Mouse (Mus musculus): ENCODE results near the gene Scarb1. TPM values are rescaled to one million over a fixed set of nuclear protein-coding genes. Genes with fewer than 3 reads are reported as not detected.

The Scarb1 gene
- polyA plus RNA-seq, 1 experiment = 76.0 TPM

- H3K36me3 ChIP-seq (ENCODE audit: control insufficient read depth, insufficient read depth, low read length) = no peaks in the 10 kb centered on the region
- H3K27me3 ChIP-seq (ENCODE audit: control insufficient read depth, insufficient read depth, low read length) = no peaks in the 10 kb centered on the region
- H3K27ac ChIP-seq (ENCODE audit: insufficient read depth, low read length) = no peak overlapping the region
- no peaks in the 10 kb centered on the region for H3K4me1 ChIP-seq (ENCODE audit: control insufficient read depth, insufficient read depth, insufficient read length)
- no peak for DNase-seq (ENCODE audit: low read depth in 1 of 2, low spot score in 2 of 2)
- TF ChIP-seq POLR2A (IDR thresholded peaks at IDR 0.05; ENCODE audit: low read depth, low read length) (no peak), CTCF (IDR thresholded peaks at IDR 0.05; ENCODE audit: extremely low read depth, insufficient read depth, insufficient read length, insufficient replicate concordance) (no peak)
- H3K4me3 ChIP-seq (ENCODE audit: extremely low read depth, insufficient read depth, insufficient read length) = no peak overlapping the region
- WGBS = 52% methylated on average over 8 of the region's 8 CpGs
Measured at GRCm38 (mm10) chr5:125234399-125234798, 106.5 kb downstream of the Scarb1 start.

GRCm38 (mm10) chr5:125233478-125233877, 107.4 kb downstream of the Scarb1 start:
- H3K27me3 ChIP-seq (ENCODE audit: control insufficient read depth, insufficient read depth, low read length) = no peaks in the 10 kb centered on the region
- H3K27ac ChIP-seq (ENCODE audit: insufficient read depth, low read length) = no peak overlapping the region
- DNase-seq (ENCODE audit: low read depth in 1 of 2, low spot score in 2 of 2) = no peak
- H3K36me3 ChIP-seq (ENCODE audit: control insufficient read depth, insufficient read depth, low read length) = no peaks in the 10 kb centered on the region
- no peak overlapping the region for H3K4me3 ChIP-seq (ENCODE audit: extremely low read depth, insufficient read depth, insufficient read length)
- 89% methylated on average over 1 of the region's 1 CpGs for WGBS
- no peaks in the 10 kb centered on the region for H3K4me1 ChIP-seq (ENCODE audit: control insufficient read depth, insufficient read depth, insufficient read length)
- no peak for TF ChIP-seq POLR2A (IDR thresholded peaks at IDR 0.05; ENCODE audit: low read depth, low read length)
- no peak for TF ChIP-seq CTCF (IDR thresholded peaks at IDR 0.05; ENCODE audit: extremely low read depth, insufficient read depth, insufficient read length, insufficient replicate concordance)

GRCm38 (mm10) chr5:125232443-125232979, 108.4 kb downstream of the Scarb1 start:
- no peak for TF ChIP-seq CTCF (IDR thresholded peaks at IDR 0.05; ENCODE audit: extremely low read depth, insufficient read depth, insufficient read length, insufficient replicate concordance)
- H3K4me1 ChIP-seq (ENCODE audit: control insufficient read depth, insufficient read depth, insufficient read length) = no peaks in the 10 kb centered on the region
- no peak for DNase-seq (ENCODE audit: low read depth in 1 of 2, low spot score in 2 of 2)
- H3K4me3 ChIP-seq (ENCODE audit: extremely low read depth, insufficient read depth, insufficient read length) = no peak overlapping the region
- H3K27me3 ChIP-seq (ENCODE audit: control insufficient read depth, insufficient read depth, low read length) = no peaks in the 10 kb centered on the region
- WGBS = 82% methylated on average over 7 of the region's 7 CpGs
- no peaks in the 10 kb centered on the region for H3K36me3 ChIP-seq (ENCODE audit: control insufficient read depth, insufficient read depth, low read length)
- H3K27ac ChIP-seq (ENCODE audit: insufficient read depth, low read length) = no peak overlapping the region

GRCm38 (mm10) chr5:125230463-125230862, 110.4 kb downstream of the Scarb1 start:
- WGBS = 76% methylated on average over 5 of the region's 5 CpGs
- Histone ChIP-seq H3K27ac (ENCODE audit: insufficient read depth, low read length) (no peak overlapping the region), H3K27me3 (ENCODE audit: control insufficient read depth, insufficient read depth, low read length) (no peaks in the 10 kb centered on the region), H3K36me3 (ENCODE audit: control insufficient read depth, insufficient read depth, low read length) (no peaks in the 10 kb centered on the region), H3K4me1 (ENCODE audit: control insufficient read depth, insufficient read depth, insufficient read length) (no peaks in the 10 kb centered on the region; the same call in 1 of the 2 replicates), H3K4me3 (ENCODE audit: extremely low read depth, insufficient read depth, insufficient read length) (no peak overlapping the region)
- TF ChIP-seq POLR2A (IDR thresholded peaks at IDR 0.05; ENCODE audit: low read depth, low read length) = no peak
- no peak for TF ChIP-seq CTCF (IDR thresholded peaks at IDR 0.05; ENCODE audit: extremely low read depth, insufficient read depth, insufficient read length, insufficient replicate concordance)
- no peak for DNase-seq (ENCODE audit: low read depth in 1 of 2, low spot score in 2 of 2)

GRCm38 (mm10) chr5:125229097-125229496, 111.8 kb downstream of the Scarb1 start:
- Histone ChIP-seq H3K27me3 (ENCODE audit: control insufficient read depth, insufficient read depth, low read length) (no peaks in the 10 kb centered on the region), H3K4me1 (ENCODE audit: control insufficient read depth, insufficient read depth, insufficient read length) (no peaks in the 10 kb centered on the region; the same call in 1 of the 2 replicates), H3K4me3 (ENCODE audit: extremely low read depth, insufficient read depth, insufficient read length) (no peak overlapping the region), H3K36me3 (ENCODE audit: control insufficient read depth, insufficient read depth, low read length) (no peaks in the 10 kb centered on the region), H3K27ac (ENCODE audit: insufficient read depth, low read length) (no peak overlapping the region)
- TF ChIP-seq POLR2A (IDR thresholded peaks at IDR 0.05; ENCODE audit: low read depth, low read length) (no peak), CTCF (IDR thresholded peaks at IDR 0.05; ENCODE audit: extremely low read depth, insufficient read depth, insufficient read length, insufficient replicate concordance) (no peak)
- DNase-seq (ENCODE audit: low read depth in 1 of 2, low spot score in 2 of 2) = no peak
- WGBS = 63% methylated on average over 2 of the region's 2 CpGs

GRCm38 (mm10) chr5:125227699-125228098, 113.2 kb downstream of the Scarb1 start:
- no peak overlapping the region for H3K4me3 ChIP-seq (ENCODE audit: extremely low read depth, insufficient read depth, insufficient read length)
- no peaks in the 10 kb centered on the region; the same call in 1 of the 2 replicates for H3K4me1 ChIP-seq (ENCODE audit: control insufficient read depth, insufficient read depth, insufficient read length)
- TF ChIP-seq CTCF (IDR thresholded peaks at IDR 0.05; ENCODE audit: extremely low read depth, insufficient read depth, insufficient read length, insufficient replicate concordance) = no peak
- no peak for TF ChIP-seq POLR2A (IDR thresholded peaks at IDR 0.05; ENCODE audit: low read depth, low read length)
- no peak overlapping the region for H3K27ac ChIP-seq (ENCODE audit: insufficient read depth, low read length)
- no peaks in the 10 kb centered on the region for H3K27me3 ChIP-seq (ENCODE audit: control insufficient read depth, insufficient read depth, low read length)
- H3K36me3 ChIP-seq (ENCODE audit: control insufficient read depth, insufficient read depth, low read length) = no peaks in the 10 kb centered on the region
- WGBS = 97% methylated on average over 4 of the region's 4 CpGs
- no peak for DNase-seq (ENCODE audit: low read depth in 1 of 2, low spot score in 2 of 2)

Other genes with a start within 250 kb of the Scarb1 start
- 70.1 and 70.5 TPM in 2 replicates for gene Ncor2, start 161.9 kb downstream of the Scarb1 start, polyA plus RNA-seq (2012; rRNA removed)
- 0.08 and 0.15 TPM in 2 replicates for gene Gm10382, start 48.2 kb upstream of the Scarb1 start, polyA plus RNA-seq (2012; rRNA removed)
- gene Ubc, start 49.1 kb upstream of the Scarb1 start, polyA plus RNA-seq (2012; rRNA removed) = 316 and 423 TPM in 2 replicates
- 17.0 and 21.0 TPM in 2 replicates for gene Dhx37, start 93.0 kb upstream of the Scarb1 start, polyA plus RNA-seq (2012; rRNA removed)
- 21.2 and 21.5 TPM in 2 replicates for gene Bri3bp, start 100.5 kb upstream of the Scarb1 start, polyA plus RNA-seq (2012; rRNA removed)
- gene Aacs, start 134.7 kb upstream of the Scarb1 start, polyA plus RNA-seq (2012; rRNA removed) = 23.4 and 27.1 TPM in 2 replicates
- 0.02 TPM in 1 of 2 replicates, not detected in the other for gene Tmem132b, start 190.7 kb upstream of the Scarb1 start, polyA plus RNA-seq (2012; rRNA removed)

Data from spleen, adult 2 months (tissue).